Mouse (Mus musculus): ENCODE measurements around the gene Galntl5. TPM values are rescaled to one million over a fixed set of nuclear protein-coding genes. Genes with fewer than 3 reads are reported as not detected.
"Not testable (repeated sequence)": the region's sequence is repeated elsewhere in the genome, so short reads cannot be mapped to it uniquely, and the experiment has no call there.

Galntl5 gene
- polyA plus RNA-seq, 2 experiments = not detected

DNA sequence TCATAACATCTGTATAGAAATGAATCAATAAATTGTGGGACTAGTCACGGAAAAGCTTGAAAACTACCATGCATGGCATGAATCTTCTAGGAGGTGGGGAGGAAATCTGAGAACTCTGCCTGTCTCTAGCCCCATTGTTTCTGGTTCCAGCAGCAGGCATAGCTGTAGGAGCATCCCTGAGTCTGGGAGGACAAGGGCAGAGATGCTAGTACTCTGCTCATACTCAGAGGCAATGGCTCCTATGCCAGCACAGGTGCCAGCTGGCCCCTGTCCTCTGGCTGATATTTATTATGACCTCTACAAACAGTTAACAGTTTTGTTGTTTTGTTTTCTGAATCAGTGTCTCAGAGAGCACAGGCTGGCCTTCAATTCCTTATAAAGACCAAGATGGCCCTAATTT is 16.9 kb upstream of the Galntl5 start:
- Histone ChIP-seq H3K27ac (replicated peaks; ENCODE audit: low read depth, low read length) (no peak overlapping the region), H3K9me3 (ENCODE audit: control insufficient read depth, low read length) (no peaks in the 10 kb centered on the region), H3K36me3 (ENCODE audit: control insufficient read depth, insufficient read depth, low read length) (no peaks in the 10 kb centered on the region), H3K27me3 (ENCODE audit: control insufficient read depth, insufficient read depth, low read length) (no peaks in the 10 kb centered on the region), H3K9ac (ENCODE audit: low read depth, low read length, severe bottlenecking) (no peak overlapping the region), H3K4me1 (ENCODE audit: control insufficient read depth, insufficient read depth, low read length) (no peaks in the 10 kb centered on the region), H3K4me3 (replicated peaks; ENCODE audit: low read length) (no peak overlapping the region), H3K4me2 (replicated peaks; ENCODE audit: low read depth, low read length, severe bottlenecking) (no peak overlapping the region)
- TF ChIP-seq POLR2A (IDR thresholded peaks at IDR 0.05; ENCODE audit: borderline replicate concordance, extremely low read depth, insufficient read depth, insufficient read length) = no peak
- DNase-seq (ENCODE audit: low spot score) = no peak
- no peak for ATAC-seq (ENCODE audit: low FRiP score, low read depth)
- 78% methylated on average over 1 of the region's 1 CpGs for WGBS

- no peak for DNase-seq (ENCODE audit: low spot score)
- Histone ChIP-seq H3K27me3 (ENCODE audit: control insufficient read depth, insufficient read depth, low read length) (no peaks in the 10 kb centered on the region), H3K4me1 (ENCODE audit: control insufficient read depth, insufficient read depth, low read length) (no peaks in the 10 kb centered on the region), H3K9ac (ENCODE audit: low read depth, low read length, severe bottlenecking) (no peak overlapping the region), H3K4me2 (replicated peaks; ENCODE audit: low read depth, low read length, severe bottlenecking) (no peak overlapping the region), H3K9me3 (ENCODE audit: control insufficient read depth, low read length) (no peaks in the 10 kb centered on the region), H3K27ac (replicated peaks; ENCODE audit: low read depth, low read length) (no peak overlapping the region), H3K4me3 (replicated peaks; ENCODE audit: low read length) (no peak overlapping the region), H3K36me3 (ENCODE audit: control insufficient read depth, insufficient read depth, low read length) (no peaks in the 10 kb centered on the region)
- WGBS = 84% methylated on average over 4 of the region's 4 CpGs
- no peak for ATAC-seq (ENCODE audit: low FRiP score, low read depth)
- TF ChIP-seq POLR2A (IDR thresholded peaks at IDR 0.05; ENCODE audit: borderline replicate concordance, extremely low read depth, insufficient read depth, insufficient read length) = no peak
These were observed 16.0 kb upstream of the Galntl5 start for GRCm38 (mm10) chr5:25165102-25165788.

- 86% methylated on average over 3 of the region's 3 CpGs for WGBS
These were observed 15.5 kb upstream of the Galntl5 start for GRCm38 (mm10) chr5:25165789-25166135.

GRCm38 (mm10) chr5:25166665-25167064 is 14.6 kb upstream of the Galntl5 start:
- no peak for ATAC-seq (ENCODE audit: low FRiP score, low read depth)
- Histone ChIP-seq H3K9ac (ENCODE audit: low read depth, low read length, severe bottlenecking) (no peak overlapping the region), H3K4me2 (replicated peaks; ENCODE audit: low read depth, low read length, severe bottlenecking) (no peak overlapping the region), H3K4me1 (ENCODE audit: control insufficient read depth, insufficient read depth, low read length) (no peaks in the 10 kb centered on the region), H3K27ac (replicated peaks; ENCODE audit: low read depth, low read length) (no peak overlapping the region), H3K4me3 (replicated peaks; ENCODE audit: low read length) (no peak overlapping the region), H3K27me3 (ENCODE audit: control insufficient read depth, insufficient read depth, low read length) (no peaks in the 10 kb centered on the region), H3K9me3 (ENCODE audit: control insufficient read depth, low read length) (no peaks in the 10 kb centered on the region), H3K36me3 (ENCODE audit: control insufficient read depth, insufficient read depth, low read length) (no peaks in the 10 kb centered on the region)
- DNase-seq (ENCODE audit: low spot score) = no peak
- WGBS = 83% methylated on average over 4 of the region's 4 CpGs
- no peak for TF ChIP-seq POLR2A (IDR thresholded peaks at IDR 0.05; ENCODE audit: borderline replicate concordance, extremely low read depth, insufficient read depth, insufficient read length)

More at GRCm38 (mm10) chr5:25165789-25166135, 15.5 kb upstream of the Galntl5 start:
- no peak overlapping the region for H3K4me2 ChIP-seq (replicated peaks; ENCODE audit: low read depth, low read length, severe bottlenecking)
- no peak for TF ChIP-seq POLR2A (IDR thresholded peaks at IDR 0.05; ENCODE audit: borderline replicate concordance, extremely low read depth, insufficient read depth, insufficient read length)
- H3K9me3 ChIP-seq (ENCODE audit: control insufficient read depth, low read length) = no peaks in the 10 kb centered on the region
- H3K4me1 ChIP-seq (ENCODE audit: control insufficient read depth, insufficient read depth, low read length) = no peaks in the 10 kb centered on the region
- no peak overlapping the region for H3K27ac ChIP-seq (replicated peaks; ENCODE audit: low read depth, low read length)
- no peaks in the 10 kb centered on the region for H3K36me3 ChIP-seq (ENCODE audit: control insufficient read depth, insufficient read depth, low read length)
- no peak overlapping the region for H3K4me3 ChIP-seq (replicated peaks; ENCODE audit: low read length)
- no peaks in the 10 kb centered on the region for H3K27me3 ChIP-seq (ENCODE audit: control insufficient read depth, insufficient read depth, low read length)
- DNase-seq (ENCODE audit: low spot score) (no peak), ATAC-seq (ENCODE audit: low FRiP score, low read depth) (no peak)
- H3K9ac ChIP-seq (ENCODE audit: low read depth, low read length, severe bottlenecking) = no peak overlapping the region

DNA sequence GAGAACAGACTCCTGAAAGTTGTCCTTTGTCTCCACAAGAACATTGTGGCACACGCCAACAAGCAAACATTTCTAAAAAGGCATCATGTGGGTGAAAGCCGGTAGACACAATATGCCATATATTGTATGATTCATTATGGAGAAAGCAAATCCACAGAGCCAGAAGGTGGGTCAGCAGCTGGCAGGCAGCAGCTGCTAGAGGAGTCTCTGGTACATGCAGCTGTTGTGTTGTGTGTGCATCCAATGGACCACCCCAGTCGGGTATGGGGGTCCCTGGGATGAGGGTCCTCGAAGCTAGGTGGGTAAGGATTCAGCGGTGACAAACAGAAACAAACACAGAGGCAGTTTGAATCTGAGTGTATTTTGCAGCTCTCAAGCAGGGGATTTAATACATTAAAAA is 3.3 kb upstream of the Galntl5 start:
- not testable (repeated sequence) for DNase-seq (ENCODE audit: low spot score); H3K27me3 ChIP-seq (ENCODE audit: control insufficient read depth, insufficient read depth, low read length); H3K4me1 ChIP-seq (ENCODE audit: control insufficient read depth, insufficient read depth, low read length); H3K4me3 ChIP-seq (replicated peaks; ENCODE audit: low read length); H3K36me3 ChIP-seq (ENCODE audit: control insufficient read depth, insufficient read depth, low read length); H3K9ac ChIP-seq (ENCODE audit: low read depth, low read length, severe bottlenecking); H3K9me3 ChIP-seq (ENCODE audit: control insufficient read depth, low read length); H3K27ac ChIP-seq (replicated peaks; ENCODE audit: low read depth, low read length); ATAC-seq (ENCODE audit: low FRiP score, low read depth); H3K4me2 ChIP-seq (replicated peaks; ENCODE audit: low read depth, low read length, severe bottlenecking)
- WGBS = 88% methylated on average over 5 of the region's 5 CpGs

- not testable (repeated sequence) for H3K27ac ChIP-seq (replicated peaks; ENCODE audit: low read depth, low read length); ATAC-seq (ENCODE audit: low FRiP score, low read depth); H3K9me3 ChIP-seq (ENCODE audit: control insufficient read depth, low read length); H3K27me3 ChIP-seq (ENCODE audit: control insufficient read depth, insufficient read depth, low read length); H3K4me3 ChIP-seq (replicated peaks; ENCODE audit: low read length); H3K4me2 ChIP-seq (replicated peaks; ENCODE audit: low read depth, low read length, severe bottlenecking); H3K36me3 ChIP-seq (ENCODE audit: control insufficient read depth, insufficient read depth, low read length); H3K9ac ChIP-seq (ENCODE audit: low read depth, low read length, severe bottlenecking); H3K4me1 ChIP-seq (ENCODE audit: control insufficient read depth, insufficient read depth, low read length); DNase-seq (ENCODE audit: low spot score)
- WGBS = 78% methylated on average over 4 of the region's 4 CpGs
These were observed 2.7 kb upstream of the Galntl5 start for GRCm38 (mm10) chr5:25178543-25178942.
